Mouse (Mus musculus) common myeloid progenitor, adult 5-6 weeks (primary cell): ENCODE data around the gene Plekha6. TPM values are rescaled to one million over a fixed set of nuclear protein-coding genes. Genes with fewer than 3 reads are reported as not detected.
"Not testable (repeated sequence)": the region's sequence is repeated elsewhere in the genome, so short reads cannot be mapped to it uniquely, and the experiment has no call there.

Experiments
- ATAC-seq: replicated peaks from 2 replicates; pipeline ENCODE4 v1.8.0; 2016; ENCODE audit warnings: low read depth, mild to moderate bottlenecking, moderate TSS enrichment, inconsistent platforms; ENCODE audit not compliant: poor library complexity, severe bottlenecking
- total RNA-seq: library from RNA; stranded (forward); fragments of 200-1000, 187-1606 nt; gene quantifications from 2 replicates; pipeline ENCODE4 v1.2.3, GENCODE M21; 2017

Plekha6 gene
- total RNA-seq, 1 experiment from 2014 or later: 2.3 TPM

GRCm38 (mm10) chr1:133306842-133307241, 142.8 kb downstream of the Plekha6 start:
- ATAC-seq: peak; percentile 81

- peak; percentile 59 for ATAC-seq
Observed at GRCm38 (mm10) chr1:133307318-133307717, 143.3 kb downstream of the Plekha6 start.

- ATAC-seq: no peak
Observed at GRCm38 (mm10) chr1:133309652-133310267, 145.8 kb downstream of the Plekha6 start, which contains the start of gene Golt1a. Gene Golt1a, plus strand, starts transcription at chr1:133309800.

GRCm38 (mm10) chr1:133311240-133311639, 147.2 kb downstream of the Plekha6 start:
- ATAC-seq: 0 out of 2 replicates have a peak, but pooled peaks have one; percentile 20

GRCm38 (mm10) chr1:133311946-133312345, 147.9 kb downstream of the Plekha6 start:
- ATAC-seq: peak; percentile 48

- ATAC-seq: peak; percentile 57
Observed at GRCm38 (mm10) chr1:133314364-133314763, 150.4 kb downstream of the Plekha6 start.

GRCm38 (mm10) chr1:133315775-133316174, 151.8 kb downstream of the Plekha6 start:
- no peak for ATAC-seq

GRCm38 (mm10) chr1:133316577-133316976, 152.6 kb downstream of the Plekha6 start:
- no peak for ATAC-seq

- ATAC-seq: no peak
Observed at GRCm38 (mm10) chr1:133317149-133317548, 153.1 kb downstream of the Plekha6 start.

GRCm38 (mm10) chr1:133321267-133321925, 157.4 kb downstream of the Plekha6 start, which contains the start of gene Kiss1:
Gene Kiss1, plus strand, starts transcription at chr1:133321875.
- no peak for ATAC-seq

- no peak for ATAC-seq
Observed at GRCm38 (mm10) chr1:133323333-133323732, 159.3 kb downstream of the Plekha6 start.

- no peak for ATAC-seq
Observed at GRCm38 (mm10) chr1:133325951-133326350, 161.9 kb downstream of the Plekha6 start.

- no peak for ATAC-seq
Observed at GRCm38 (mm10) chr1:133327094-133327493, 163.1 kb downstream of the Plekha6 start.

- ATAC-seq: no peak
Observed at GRCm38 (mm10) chr1:133328299-133328795, 164.3 kb downstream of the Plekha6 start.

GRCm38 (mm10) chr1:133328896-133329637, 165.1 kb downstream of the Plekha6 start:
- 0 out of 2 replicates have a peak, but pooled peaks have one; percentile 32 for ATAC-seq

- no peak for ATAC-seq
Observed at GRCm38 (mm10) chr1:133329638-133329964, 165.6 kb downstream of the Plekha6 start.

- no peak for ATAC-seq
Observed at GRCm38 (mm10) chr1:133331142-133331541, 167.1 kb downstream of the Plekha6 start.

GRCm38 (mm10) chr1:133332656-133333430, 168.8 kb downstream of the Plekha6 start:
- no peak for ATAC-seq

- ATAC-seq: no peak
Observed at GRCm38 (mm10) chr1:133333937-133334336, 169.9 kb downstream of the Plekha6 start.

GRCm38 (mm10) chr1:133340403-133340802, 176.4 kb downstream of the Plekha6 start:
- not testable (repeated sequence) for ATAC-seq
